ENCODE assay signal across 8 mouse cellular contexts in the genomic region with DNA sequence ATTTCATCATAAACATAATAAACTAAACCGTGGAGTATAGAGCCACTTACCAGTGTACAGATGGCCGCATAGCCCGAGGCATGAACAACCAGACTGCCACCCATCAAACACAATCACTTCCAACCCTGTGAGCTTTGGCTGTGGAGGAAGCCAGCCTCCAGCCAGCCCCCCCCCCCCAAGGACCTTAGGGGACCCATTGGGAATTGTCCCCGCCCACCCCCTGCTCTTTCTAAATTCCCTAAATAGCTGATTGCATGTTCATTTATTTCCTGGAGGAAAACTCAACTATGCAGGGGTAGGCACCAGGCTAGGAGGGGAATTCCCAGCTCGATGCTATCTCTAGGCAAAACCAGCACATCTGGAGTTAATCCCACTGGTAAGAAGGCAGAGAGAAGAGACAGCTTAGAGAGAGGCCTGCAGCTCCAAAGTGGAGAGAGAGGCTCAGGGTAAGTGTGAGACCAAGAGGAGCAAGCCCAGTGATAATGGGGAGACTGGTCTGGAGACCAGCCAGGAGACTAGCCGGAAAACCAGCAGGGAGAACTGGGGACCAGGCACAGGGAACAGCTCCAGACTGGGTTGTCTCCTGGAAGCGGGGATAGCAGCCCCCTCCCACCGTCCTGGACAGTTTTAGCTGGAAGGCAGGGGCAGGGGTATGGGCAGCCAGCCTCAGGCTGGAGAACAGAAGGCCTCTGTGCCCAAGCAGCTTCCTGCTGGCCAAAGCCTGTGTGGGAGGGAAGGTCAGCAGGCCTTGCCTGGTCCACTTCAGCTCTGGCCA. TPM values are rescaled to one million over a fixed set of nuclear protein-coding genes. Genes with fewer than 3 reads are reported as not detected.
A peak's percentile ranks its signal among the peaks of the same experiment; 100 is the strongest.
DNase-seq lines count a peak whose midpoint lies in the region; ATAC-seq and TF ChIP-seq lines count a peak whose summit lies in the region.

No protein-coding gene starts in this region.

- no peak for TF ChIP-seq POLR2A in spleen, adult 2 months (IDR thresholded peaks at IDR 0.05; ENCODE audit: low read depth, low read length)

- no peaks in the 10 kb centered on the region for H3K9me3 ChIP-seq in intestine, postnatal 0 days (ENCODE audit: control insufficient read depth)
- no peaks in the 10 kb centered on the region for H3K9me3 ChIP-seq in neural tube, embryonic 13.5 days

- H3K4me2 ChIP-seq in intestine, postnatal 0 days (replicated peaks; ENCODE audit: low read depth): peak overlapping the region; percentile 18
- H3K4me2 ChIP-seq in neural tube, embryonic 13.5 days: no peak overlapping the region

- 91% methylated on average over 8 of the region's 8 CpGs for WGBS in spleen, adult 2 months
- 47% methylated on average over 8 of the region's 8 CpGs for WGBS in intestine, postnatal 0 days
- 55% methylated on average over 8 of the region's 8 CpGs for WGBS in neural tube, embryonic 13.5 days

- no peak for TF ChIP-seq CTCF in gastrocnemius, adult 2 months (IDR thresholded peaks at IDR 0.05)
- no peak for TF ChIP-seq CTCF in spleen, adult 2 months (IDR thresholded peaks at IDR 0.05; ENCODE audit: extremely low read depth, insufficient read depth, insufficient read length, insufficient replicate concordance)
- TF ChIP-seq CTCF in intestine, postnatal 0 days (IDR thresholded peaks at IDR 0.05; ENCODE audit: low read depth): no peak

- no peak overlapping the region; the same call in 1 of the 2 replicates for H3K4me3 ChIP-seq in gastrocnemius, adult 2 months
- no peak overlapping the region for H3K4me3 ChIP-seq in spleen, adult 2 months (ENCODE audit: extremely low read depth, insufficient read depth, insufficient read length)
- H3K4me3 ChIP-seq in intestine, postnatal 0 days (ENCODE audit: low read depth, low read length): no peak overlapping the region
- H3K4me3 ChIP-seq in neural tube, embryonic 13.5 days: no peak overlapping the region

- no peak for DNase-seq in gastrocnemius, adult 2 months
- DNase-seq in gastrocnemius, postnatal 10 days: no peak
- DNase-seq in spleen, adult 2 months (ENCODE audit: low read depth in 1 of 2, low spot score in 2 of 2): no peak
- DNase-seq in spleen, postnatal 14 days (ENCODE audit: low spot score in 2 of 2): no peak
- DNase-seq in urinary bladder, adult 2 months (ENCODE audit: low spot score): no peak
- no peak for DNase-seq in adrenal gland, postnatal 4 days (ENCODE audit: low spot score in 2 of 2)

- H3K27ac ChIP-seq in gastrocnemius, adult 2 months: peak overlapping the region; percentile 53
- peak overlapping the region; percentile 10; the same call in 1 of the 2 replicates for H3K27ac ChIP-seq in spleen, adult 2 months (ENCODE audit: insufficient read depth, low read length)
- peak overlapping the region; percentile 60; the same call in 1 of the 2 replicates for H3K27ac ChIP-seq in intestine, postnatal 0 days (ENCODE audit: low read depth, low read length)
- peak overlapping the region; percentile 56 for H3K27ac ChIP-seq in neural tube, embryonic 13.5 days (replicated peaks)

- 0 out of 2 replicates have a peak, but pooled peaks cover 3% of the 10 kb centered on the region for H3K27me3 ChIP-seq in spleen, adult 2 months (ENCODE audit: control insufficient read depth, insufficient read depth, low read length)
- H3K27me3 ChIP-seq in intestine, postnatal 0 days (replicated peaks; ENCODE audit: control insufficient read depth, insufficient read depth, low read length): no peaks in the 10 kb centered on the region
- peaks cover 18% of the 10 kb centered on the region for H3K27me3 ChIP-seq in neural tube, embryonic 13.5 days

- H3K4me1 ChIP-seq in spleen, adult 2 months (ENCODE audit: control insufficient read depth, insufficient read depth, insufficient read length): peaks cover 10% of the 10 kb centered on the region; the same call in 1 of the 2 replicates
- H3K4me1 ChIP-seq in intestine, postnatal 0 days (replicated peaks; ENCODE audit: control insufficient read depth, insufficient read depth, low read length): peaks cover 27% of the 10 kb centered on the region
- peaks cover 48% of the 10 kb centered on the region for H3K4me1 ChIP-seq in neural tube, embryonic 13.5 days (replicated peaks)

- no peaks in the 10 kb centered on the region for H3K36me3 ChIP-seq in spleen, adult 2 months (ENCODE audit: control insufficient read depth, insufficient read depth, low read length)
- H3K36me3 ChIP-seq in intestine, postnatal 0 days (ENCODE audit: control insufficient read depth, insufficient read depth): no peaks in the 10 kb centered on the region
- H3K36me3 ChIP-seq in neural tube, embryonic 13.5 days: no peaks in the 10 kb centered on the region

- ATAC-seq in intestine, postnatal 0 days: no peak
- no peak for ATAC-seq in neural tube, embryonic 13.5 days (ENCODE audit: low read depth)

- 0 out of 2 replicates have a peak overlapping the region, but pooled peaks have one; percentile 18 for H3K9ac ChIP-seq in intestine, postnatal 0 days (ENCODE audit: low read depth, low read length)
- peak overlapping the region; percentile 14; the same call in 1 of the 2 replicates for H3K9ac ChIP-seq in neural tube, embryonic 13.5 days

- intact Hi-C loops in gastrocnemius, adult 2 months (cut with DNase I): no loop called here

RNA-seq across cellular contexts. Expression of a gene that starts 5.2 kb away (rescaled TPM):
- under 1 TPM; 0.61 to 0.95 TPM for total RNA-seq in gastrocnemius, adult 2 months (2021)
- 1 to 10 TPM; 3.8 to 5.7 TPM for total RNA-seq in gastrocnemius, postnatal 10 days (2021)
- 7.0 and 7.6 TPM in 2 replicates for polyA plus RNA-seq in spleen, adult 2 months (2012; rRNA removed)
- 12.8 and 13.0 TPM in 2 replicates for polyA plus RNA-seq in intestine, postnatal 0 days (2015; fragmentation: Nextera tagmentation; extraction: Ambion mirVana)
- polyA plus RNA-seq in neural tube, embryonic 13.5 days (2015; fragmentation: Nextera tagmentation; extraction: Ambion mirVana): 6.2 and 6.3 TPM in 2 replicates
- polyA plus RNA-seq in urinary bladder, adult 2 months (2012; rRNA removed): 7.1 and 8.3 TPM in 2 replicates
- 10 to 100 TPM; 13.4 to 13.7 TPM for total RNA-seq in adrenal gland, postnatal 4 days (2021)

RNA-seq across cellular contexts. Expression of a gene that starts 44.6 kb away (rescaled TPM):
- total RNA-seq in gastrocnemius, adult 2 months (2021): 10 to 100 TPM; 32.8 to 40.4 TPM
- total RNA-seq in gastrocnemius, postnatal 10 days (2021): 10 to 100 TPM; 36.4 to 36.7 TPM
- polyA plus RNA-seq in spleen, adult 2 months (2012; rRNA removed): 72.1 and 85.4 TPM in 2 replicates
- 9.9 and 12.7 TPM in 2 replicates for polyA plus RNA-seq in intestine, postnatal 0 days (2015; fragmentation: Nextera tagmentation; extraction: Ambion mirVana)
- polyA plus RNA-seq in neural tube, embryonic 13.5 days (2015; fragmentation: Nextera tagmentation; extraction: Ambion mirVana): 24.3 and 27.1 TPM in 2 replicates
- polyA plus RNA-seq in urinary bladder, adult 2 months (2012; rRNA removed): 12.1 and 20.9 TPM in 2 replicates
- total RNA-seq in adrenal gland, postnatal 4 days (2021): 10 to 100 TPM; 52.8 to 65.7 TPM

Comparison
In these comparisons a context has a peak if more than half of its experiments do, and no peak if none do; other contexts are left out.
1. H3K27ac ChIP-seq: peak in every context shown above with its lines; median percentile 60 in intestine, postnatal 0 days; 56 in neural tube, embryonic 13.5 days; 53 in gastrocnemius, adult 2 months; 10 in spleen, adult 2 months.